Mouse (Mus musculus) B cell, adult 2 months (primary cell): Measurements from ENCODE around the gene Wfs1.
"Not testable (repeated sequence)": the region's sequence is repeated elsewhere in the genome, so short reads cannot be mapped to it uniquely, and the experiment has no call there.

Experiments
- DNase-seq, 2 experiments: peaks; one replicate each; pipeline ENCODE4 v3.0.0; 2022

Gene Wfs1

GRCm38 (mm10) chr5:36986617-36987016 is 2.4 kb downstream of the Wfs1 start:
- no peak for DNase-seq

- no peak for DNase-seq
Measured at GRCm38 (mm10) chr5:36982271-36982670, 6.7 kb downstream of the Wfs1 start.

GRCm38 (mm10) chr5:36979631-36980030 is 9.4 kb downstream of the Wfs1 start:
- peak; percentile 37 to 50 for DNase-seq

GRCm38 (mm10) chr5:36979001-36979400 is 10.0 kb downstream of the Wfs1 start:
- DNase-seq: peak in 1 of 2 experiments; percentile 12

GRCm38 (mm10) chr5:36977809-36978208 is 11.2 kb downstream of the Wfs1 start:
- DNase-seq: no peak

GRCm38 (mm10) chr5:36975336-36975735 is 13.7 kb downstream of the Wfs1 start:
- DNase-seq: no peak

- no peak for DNase-seq
Measured at GRCm38 (mm10) chr5:36971587-36971986, 17.4 kb downstream of the Wfs1 start.

GRCm38 (mm10) chr5:36960501-36960900 is 28.5 kb downstream of the Wfs1 start:
- no peak for DNase-seq

- peak; percentile 79 to 80 for DNase-seq
Measured at GRCm38 (mm10) chr5:36958837-36959236, 30.2 kb downstream of the Wfs1 start.

- DNase-seq: peak; percentile 64 to 68
Measured at GRCm38 (mm10) chr5:36955366-36955765, 33.6 kb downstream of the Wfs1 start.

- DNase-seq: no peak
Measured at GRCm38 (mm10) chr5:36952311-36952710, 36.7 kb downstream of the Wfs1 start.

- peak; percentile 36 to 41 for DNase-seq
Measured at GRCm38 (mm10) chr5:36950871-36951270, 38.1 kb downstream of the Wfs1 start.

GRCm38 (mm10) chr5:36948831-36949230 is 40.2 kb downstream of the Wfs1 start:
- peak; percentile 83 to 84 for DNase-seq

GRCm38 (mm10) chr5:36946445-36946844 is 42.6 kb downstream of the Wfs1 start:
- peak; percentile 75 to 76 for DNase-seq

- no peak for DNase-seq
Measured at GRCm38 (mm10) chr5:36945713-36946112, 43.3 kb downstream of the Wfs1 start.

GRCm38 (mm10) chr5:36945102-36945701 is 43.8 kb downstream of the Wfs1 start:
- no peak for DNase-seq

GRCm38 (mm10) chr5:36944552-36944951 is 44.5 kb downstream of the Wfs1 start:
- DNase-seq: no peak

- DNase-seq: no peak
Measured at GRCm38 (mm10) chr5:36942446-36942845, 46.6 kb downstream of the Wfs1 start.

GRCm38 (mm10) chr5:36938991-36939390 is 50.0 kb downstream of the Wfs1 start:
- DNase-seq: not testable (repeated sequence)

GRCm38 (mm10) chr5:36938021-36938420 is 51.0 kb downstream of the Wfs1 start:
- no peak for DNase-seq

GRCm38 (mm10) chr5:36936548-36936947 is 52.5 kb downstream of the Wfs1 start:
- no peak for DNase-seq

- DNase-seq: no peak
Measured at GRCm38 (mm10) chr5:36935486-36936473, 53.2 kb downstream of the Wfs1 start.

- no peak for DNase-seq
Measured at GRCm38 (mm10) chr5:36933383-36933782, 55.6 kb downstream of the Wfs1 start.

- no peak for DNase-seq
Measured at GRCm38 (mm10) chr5:36929376-36929775, 59.6 kb downstream of the Wfs1 start.
